8 mouse cellular contexts compared by ENCODE assay signal in genomic region chr2:168274374-168274935, GRCm38 (mm10). TPM values are rescaled to one million over a fixed set of nuclear protein-coding genes. Genes with fewer than 3 reads are reported as not detected.
DNase-seq lines count a peak whose midpoint lies in the region; ATAC-seq and TF ChIP-seq lines count a peak whose summit lies in the region.

No protein-coding gene starts in this region.

- H3K4me3 ChIP-seq in heart, postnatal 0 days (ENCODE audit: low read depth, low read length), result no peak overlapping the region

- H3K27ac ChIP-seq in heart, postnatal 0 days (ENCODE audit: low read depth), result no peak overlapping the region

- no peak for TF ChIP-seq EP300 in heart, postnatal 0 days (IDR thresholded peaks at IDR 0.05; ENCODE audit: low read depth)

- H3K9ac ChIP-seq in heart, postnatal 0 days (replicated peaks; ENCODE audit: low read depth, low read length), result no peak overlapping the region

- no peaks in the 10 kb centered on the region for H3K4me1 ChIP-seq in heart, postnatal 0 days (ENCODE audit: control insufficient read depth, insufficient read depth)

- ATAC-seq in heart, postnatal 0 days (ENCODE audit: insufficient read depth, low read depth), result no peak
- ATAC-seq in megakaryocyte progenitor cell, adult 5-6 weeks (replicated peaks; ENCODE audit: poor library complexity), result peak; percentile 71

- H3K4me2 ChIP-seq in heart, postnatal 0 days (ENCODE audit: low read depth, low read length), result no peak overlapping the region

- no peaks in the 10 kb centered on the region for H3K9me3 ChIP-seq in heart, postnatal 0 days (replicated peaks; ENCODE audit: control insufficient read depth, low read length)

- 8% methylated on average over 11 of the region's 11 CpGs for WGBS in heart, postnatal 0 days

- peak; percentile 71 for TF ChIP-seq CTCF in heart, postnatal 0 days (IDR thresholded peaks at IDR 0.05; ENCODE audit: low read depth)

- peak; percentile 45 to 84 for DNase-seq in adrenal gland, adult (ENCODE audit: inconsistent age in 2 of 2, low spot score in 1 of 2)
- no peak for DNase-seq in adrenal gland, adult 8-10 months
- peak; percentile 20 for DNase-seq in MN1 (ENCODE audit: low spot score)
- peak; percentile 83 to 95 for DNase-seq in cerebellum, postnatal 14 days
- DNase-seq in heart, postnatal 0 days (ENCODE audit: low spot score), result peak; percentile 40
- peak; percentile 36 for DNase-seq in left cerebral cortex, adult 11 months (ENCODE audit: low spot score)
- DNase-seq in spleen, postnatal 36 days (ENCODE audit: low spot score in 2 of 2), result peak; percentile 32 to 36

- no peaks in the 10 kb centered on the region for H3K36me3 ChIP-seq in heart, postnatal 0 days (replicated peaks; ENCODE audit: control insufficient read depth, insufficient read depth, low read length)

- H3K27me3 ChIP-seq in heart, postnatal 0 days (ENCODE audit: control insufficient read depth, insufficient read depth, low read length), result peaks cover 85% of the 10 kb centered on the region

RNA-seq across cellular contexts. Expression of gene Kcng1, which starts 7.1 kb away (rescaled TPM):
- under 1 TPM in 1 of 4 experiments, not detected in 3; 0.08 TPM for total RNA-seq in adrenal gland, adult 8-10 months (2022)
- total RNA-seq in heart, postnatal 0 days (2014; rRNA removed; ENCODE audit: low replicate concordance), result not detected in 2 replicates
- 0.19 and 0.20 TPM in 2 replicates for polyA plus RNA-seq in heart, postnatal 0 days (2015; fragmentation: Nextera tagmentation; extraction: Ambion mirVana)
- 2.4 and 2.7 TPM in 2 replicates for total RNA-seq in megakaryocyte progenitor cell, adult 5-6 weeks (2015)
- 0.42 and 1.0 TPM in 2 replicates for total RNA-seq in megakaryocyte progenitor cell, adult 5-6 weeks (2017)

RNA-seq across cellular contexts. Expression of gene Mocs3, which starts 44.0 kb away (rescaled TPM):
- total RNA-seq in adrenal gland, adult 8-10 months (2022), result 10 to 100 TPM; 16.2 to 18.6 (median 17.9) TPM
- total RNA-seq in heart, postnatal 0 days (2014; rRNA removed; ENCODE audit: low replicate concordance), result 6.0 and 22.2 TPM in 2 replicates
- 3.8 and 4.7 TPM in 2 replicates for polyA plus RNA-seq in heart, postnatal 0 days (2015; fragmentation: Nextera tagmentation; extraction: Ambion mirVana)
- total RNA-seq in megakaryocyte progenitor cell, adult 5-6 weeks (2015), result 7.8 and 10.9 TPM in 2 replicates
- 2.6 TPM in 2 replicates for total RNA-seq in megakaryocyte progenitor cell, adult 5-6 weeks (2017)

RNA-seq across cellular contexts. Expression of gene Dpm1, which starts 44.1 kb away (rescaled TPM):
- 100 to 1,000 TPM; 107 to 133 (median 132) TPM for total RNA-seq in adrenal gland, adult 8-10 months (2022)
- 108 and 163 TPM in 2 replicates for total RNA-seq in heart, postnatal 0 days (2014; rRNA removed; ENCODE audit: low replicate concordance)
- 141 and 151 TPM in 2 replicates for polyA plus RNA-seq in heart, postnatal 0 days (2015; fragmentation: Nextera tagmentation; extraction: Ambion mirVana)
- 68.8 and 70.7 TPM in 2 replicates for total RNA-seq in megakaryocyte progenitor cell, adult 5-6 weeks (2015)
- 68.9 and 69.7 TPM in 2 replicates for total RNA-seq in megakaryocyte progenitor cell, adult 5-6 weeks (2017)

RNA-seq across cellular contexts. Expression of gene Gm20716, which starts 44.3 kb away (rescaled TPM):
- 10 to 100 TPM; 25.8 to 44.4 (median 34.9) TPM for total RNA-seq in adrenal gland, adult 8-10 months (2022)
- total RNA-seq in heart, postnatal 0 days (2014; rRNA removed; ENCODE audit: low replicate concordance), result 14.2 and 19.2 TPM in 2 replicates
- 7.5 and 9.2 TPM in 2 replicates for polyA plus RNA-seq in heart, postnatal 0 days (2015; fragmentation: Nextera tagmentation; extraction: Ambion mirVana)
- 53.3 and 58.6 TPM in 2 replicates for total RNA-seq in megakaryocyte progenitor cell, adult 5-6 weeks (2015)
- total RNA-seq in megakaryocyte progenitor cell, adult 5-6 weeks (2017), result 34.5 and 42.4 TPM in 2 replicates
